Mouse (Mus musculus) thymus, postnatal 10 days (tissue): ENCODE data around the gene Rps28.
A peak's percentile ranks its signal among the peaks of the same experiment; 100 is the strongest.
"Not testable (repeated sequence)": the region's sequence is repeated elsewhere in the genome, so short reads cannot be mapped to it uniquely, and the experiment has no call there.

Experiments
- DNase-seq, 2 experiments: peaks; one replicate each; pipeline ENCODE4 v3.0.0; 2021; ENCODE audit warnings: low spot score in 2 of 2

The Rps28 gene

DNA sequence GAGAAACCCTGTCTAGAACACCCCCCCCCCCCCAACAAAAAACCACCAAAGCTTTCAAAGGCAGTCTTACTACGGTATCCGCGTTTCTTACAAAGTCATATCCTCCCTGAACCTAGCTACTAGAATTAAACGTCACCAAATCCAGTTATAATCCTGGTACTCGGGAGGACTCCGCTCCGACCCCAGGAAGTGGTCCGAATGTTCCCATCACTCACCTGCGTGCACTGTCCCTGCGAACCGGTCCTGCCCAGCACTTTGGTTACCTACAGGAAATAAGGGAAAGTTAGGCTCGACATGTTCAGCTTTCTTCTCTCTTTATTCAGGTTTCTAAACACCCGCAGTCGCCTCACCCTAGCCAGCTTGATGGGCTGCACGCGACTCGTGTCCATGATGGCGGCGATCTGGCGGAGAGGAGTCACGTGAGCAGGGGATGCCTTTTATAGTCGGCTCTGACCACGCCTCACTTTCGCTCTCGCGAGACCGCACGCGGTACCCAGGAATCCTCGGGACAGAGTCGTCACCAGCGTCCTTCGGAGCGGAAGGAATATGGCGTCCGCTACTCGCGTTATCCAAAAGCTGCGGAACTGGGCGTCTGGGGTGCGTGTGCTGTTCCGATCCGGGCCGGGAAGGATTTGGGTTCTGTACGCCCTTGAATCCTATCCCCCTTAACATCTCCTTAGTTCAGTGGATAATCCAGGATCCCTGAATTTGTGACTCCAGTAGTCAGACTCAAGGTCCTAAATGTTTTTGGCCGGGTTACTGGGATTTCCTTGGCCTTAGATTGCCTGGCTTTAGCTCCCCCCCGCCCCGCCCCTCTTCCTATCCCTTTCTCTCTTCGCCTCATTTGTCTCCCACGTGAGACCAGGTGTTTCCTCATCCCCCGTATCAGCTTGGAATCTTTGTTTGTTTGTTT lies at the start of gene Rps28, which contains the start of gene Ndufa7:
Rps28 (minus strand) TSS at position 479 of the 913 bp plus-strand sequence.
Ndufa7 (plus strand) TSS at position 489 of the 913 bp plus-strand sequence.
- peak; percentile 96 to 98 for DNase-seq

GRCm38 (mm10) chr17:33873537-33873936 lies 49.2 kb upstream of the Rps28 start, which contains the start of gene Gm7029:
Gm7029 (plus strand) TSS chr17:33873837.
- not testable (repeated sequence) for DNase-seq

GRCm38 (mm10) chr17:33865330-33866030 lies 41.1 kb upstream of the Rps28 start:
- DNase-seq: peak; percentile 51 to 67

DNA sequence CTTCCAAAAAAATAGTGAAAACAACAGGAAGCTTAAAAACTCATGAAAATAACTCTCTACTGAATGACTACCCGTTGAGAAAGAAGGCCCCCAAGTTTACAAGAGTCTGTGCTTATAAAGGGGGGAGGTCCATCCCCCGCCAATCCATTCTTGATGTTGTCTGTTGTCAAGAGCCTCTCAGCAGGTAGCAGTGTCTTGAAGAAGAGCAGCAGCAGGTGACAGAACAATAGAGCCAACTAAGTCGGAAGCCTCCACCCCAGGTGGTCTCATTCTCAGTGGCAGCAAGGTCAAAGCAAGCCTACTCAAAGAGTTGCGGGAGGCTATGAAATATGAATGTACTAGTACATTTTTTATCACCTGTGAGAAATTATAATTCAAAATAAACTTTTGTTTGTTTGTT lies 33.5 kb upstream of the Rps28 start:
- no peak for DNase-seq

GRCm38 (mm10) chr17:33851331-33851730 lies 27.0 kb upstream of the Rps28 start:
- DNase-seq: no peak

DNA sequence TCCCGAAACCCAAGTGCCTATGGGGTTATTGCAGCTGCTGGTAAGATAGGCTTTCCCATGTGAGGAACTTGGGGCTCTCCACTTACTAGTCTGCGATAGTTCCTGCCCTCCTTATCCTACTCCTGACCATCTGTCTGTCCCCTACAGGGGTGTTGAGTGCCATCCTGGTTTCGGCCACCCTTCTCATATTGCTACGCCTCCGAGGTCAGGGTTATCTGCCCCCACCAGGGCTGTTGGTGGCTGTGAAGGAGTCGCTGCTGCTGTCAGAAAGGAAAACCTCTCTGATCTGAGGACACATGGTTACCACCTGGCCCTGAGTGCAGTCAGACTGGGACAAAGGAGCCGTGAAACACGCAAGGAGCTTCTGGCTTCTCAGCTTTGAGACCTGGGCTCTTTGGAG lies 23.8 kb upstream of the Rps28 start:
- DNase-seq: no peak

GRCm38 (mm10) chr17:33844196-33844595 lies 19.8 kb upstream of the Rps28 start:
- DNase-seq: no peak

- DNase-seq: peak; percentile 77 to 87
Measured at GRCm38 (mm10) chr17:33842966-33843795, 18.8 kb upstream of the Rps28 start, which contains the start of gene Cd320. Cd320 (plus strand) TSS chr17:33843091.

- DNase-seq: no peak
Measured at GRCm38 (mm10) chr17:33829561-33829960, 5.2 kb upstream of the Rps28 start.

DNA sequence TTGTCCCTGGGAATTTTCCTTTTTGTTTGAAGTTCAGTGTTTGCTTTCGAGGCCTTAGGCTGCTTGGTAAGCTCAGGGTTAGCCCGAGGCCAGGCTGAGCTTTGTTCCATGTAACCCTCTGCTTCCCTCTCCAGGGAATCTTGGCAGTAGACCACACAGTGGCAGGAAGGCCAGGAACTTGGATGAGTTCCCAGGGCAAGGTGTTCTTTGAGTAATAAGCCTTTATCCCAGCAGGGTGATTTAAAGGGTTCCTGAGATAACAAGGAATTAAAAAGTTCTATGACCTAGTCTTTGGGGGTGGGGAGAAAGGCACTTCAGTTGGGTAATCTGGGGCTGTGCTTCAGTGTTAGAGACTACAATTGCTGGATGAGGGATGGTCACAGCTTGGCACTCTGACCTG lies 4.5 kb upstream of the Rps28 start:
- no peak for DNase-seq

DNA sequence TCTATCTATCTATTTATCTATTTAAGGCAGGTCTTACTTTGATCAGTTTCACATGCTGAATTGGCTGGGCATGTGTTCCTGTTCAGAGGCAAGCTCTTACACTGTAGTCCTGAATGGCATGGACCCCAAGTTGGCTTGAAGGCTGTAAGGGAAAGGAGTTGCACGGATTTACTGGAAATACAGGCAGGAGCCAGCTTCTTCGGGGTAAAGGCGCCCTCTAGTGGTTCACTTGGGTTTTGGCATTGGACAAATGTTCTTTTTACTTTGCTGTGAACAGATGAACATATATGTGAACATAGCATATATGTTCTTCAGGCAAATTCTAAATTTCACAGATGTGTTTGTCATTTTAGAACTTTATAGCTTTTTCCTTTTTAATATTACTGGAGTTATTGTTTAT lies 2.5 kb upstream of the Rps28 start:
- peak; percentile 41 to 71 for DNase-seq

DNA sequence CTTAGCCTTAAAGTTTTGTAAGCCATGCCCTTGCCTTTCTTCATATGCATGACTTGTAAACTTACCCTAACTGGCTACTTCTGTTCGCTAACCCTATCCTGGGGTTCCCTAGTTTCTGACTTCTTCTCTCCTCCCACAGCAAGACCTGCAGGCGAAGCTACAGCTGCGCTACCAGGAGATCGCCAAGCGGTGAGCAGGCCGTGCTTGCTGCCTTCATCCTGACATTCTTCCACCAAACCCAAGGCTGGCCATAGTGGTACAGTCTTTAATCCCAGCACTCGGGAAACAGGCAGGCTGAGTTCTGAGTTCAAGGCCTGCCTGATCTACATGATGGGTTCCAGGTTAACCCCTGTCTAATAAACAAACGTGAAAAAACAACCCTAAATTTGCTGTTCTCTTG lies 1.1 kb upstream of the Rps28 start:
- no peak for DNase-seq

- DNase-seq: not testable (repeated sequence)
Measured at GRCm38 (mm10) chr17:33824997-33825330, 602 bp upstream of the Rps28 start.

- not testable (repeated sequence) for DNase-seq
Measured at GRCm38 (mm10) chr17:33823171-33823570, 1.2 kb downstream of the Rps28 start.

GRCm38 (mm10) chr17:33822436-33822959 lies 1.9 kb downstream of the Rps28 start:
- DNase-seq: no peak

- no peak for DNase-seq
Measured at GRCm38 (mm10) chr17:33817969-33818643, 6.3 kb downstream of the Rps28 start.

- DNase-seq: peak; percentile 76
Measured at GRCm38 (mm10) chr17:33817184-33817968, 7.0 kb downstream of the Rps28 start.

- no peak for DNase-seq
Measured at GRCm38 (mm10) chr17:33816612-33817011, 7.8 kb downstream of the Rps28 start.

DNA sequence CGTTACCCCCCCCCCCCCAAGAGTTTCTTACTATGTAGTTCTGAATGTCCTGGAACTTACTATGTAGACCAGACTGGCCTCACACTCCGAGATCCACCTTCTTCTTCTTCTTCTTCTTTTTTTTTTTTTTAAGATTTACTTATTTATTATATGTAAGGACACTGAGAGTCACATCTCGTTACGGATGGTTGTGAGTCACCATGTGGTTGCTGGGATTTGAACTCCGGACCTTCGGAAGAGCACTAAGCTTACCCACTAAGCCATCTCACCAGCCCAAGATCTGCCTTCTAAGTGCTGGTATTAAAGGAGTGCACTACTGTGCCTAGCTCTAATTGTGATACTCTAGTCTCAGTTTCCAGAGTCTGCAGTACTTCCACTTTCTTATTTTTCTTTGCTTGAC lies 9.0 kb downstream of the Rps28 start:
- no peak for DNase-seq

GRCm38 (mm10) chr17:33812990-33813389 lies 11.4 kb downstream of the Rps28 start:
- DNase-seq: no peak
